Mouse (Mus musculus): ENCODE results near the gene Rhbdd3. TPM values are rescaled to one million over a fixed set of nuclear protein-coding genes. Genes with fewer than 3 reads are reported as not detected.

Gene Rhbdd3
- polyA plus RNA-seq, 1 experiment: 13.8 TPM

- 26% methylated on average over 8 of the region's 8 CpGs for WGBS
- no peak overlapping the region for H3K4me3 ChIP-seq (replicated peaks; ENCODE audit: control insufficient read depth, low read depth, low read length)
Observed at GRCm38 (mm10) chr11:5057541-5057855, 41.2 kb upstream of the Rhbdd3 start.

GRCm38 (mm10) chr11:5057856-5058641, 40.7 kb upstream of the Rhbdd3 start, which contains the start of gene Rasl10a:
Rasl10a (plus strand) TSS chr11:5058128.
- no peak for TF ChIP-seq POLR2A (IDR thresholded peaks at IDR 0.05; ENCODE audit: borderline replicate concordance, control insufficient read depth, low read depth, low read length)
- TF ChIP-seq CTCF (IDR thresholded peaks at IDR 0.05; ENCODE audit: control insufficient read depth, insufficient read depth, low read length): no peak
- Histone ChIP-seq H3K27ac (ENCODE audit: control insufficient read depth, insufficient read depth, low read depth, low read length, poor library complexity) (peak within 1 kb of the TSS; percentile 30; the same call in 1 of the 2 replicates), H3K4me3 (replicated peaks; ENCODE audit: control insufficient read depth, low read depth, low read length) (peak within 1 kb of the TSS; percentile 43), H3K4me1 (ENCODE audit: control insufficient read depth, insufficient read depth, low read length) (no peaks in the 10 kb centered on the region; the same call in 1 of the 2 replicates)
- WGBS: 2% methylated on average over 76 of the region's 77 CpGs

More at GRCm38 (mm10) chr11:5057541-5057855, 41.2 kb upstream of the Rhbdd3 start:
- no peak overlapping the region for H3K27ac ChIP-seq (ENCODE audit: control insufficient read depth, insufficient read depth, low read depth, low read length, poor library complexity)
- no peaks in the 10 kb centered on the region; the same call in 1 of the 2 replicates for H3K4me1 ChIP-seq (ENCODE audit: control insufficient read depth, insufficient read depth, low read length)
- no peak for TF ChIP-seq POLR2A (IDR thresholded peaks at IDR 0.05; ENCODE audit: borderline replicate concordance, control insufficient read depth, low read depth, low read length)
- TF ChIP-seq CTCF (IDR thresholded peaks at IDR 0.05; ENCODE audit: control insufficient read depth, insufficient read depth, low read length): no peak

DNA sequence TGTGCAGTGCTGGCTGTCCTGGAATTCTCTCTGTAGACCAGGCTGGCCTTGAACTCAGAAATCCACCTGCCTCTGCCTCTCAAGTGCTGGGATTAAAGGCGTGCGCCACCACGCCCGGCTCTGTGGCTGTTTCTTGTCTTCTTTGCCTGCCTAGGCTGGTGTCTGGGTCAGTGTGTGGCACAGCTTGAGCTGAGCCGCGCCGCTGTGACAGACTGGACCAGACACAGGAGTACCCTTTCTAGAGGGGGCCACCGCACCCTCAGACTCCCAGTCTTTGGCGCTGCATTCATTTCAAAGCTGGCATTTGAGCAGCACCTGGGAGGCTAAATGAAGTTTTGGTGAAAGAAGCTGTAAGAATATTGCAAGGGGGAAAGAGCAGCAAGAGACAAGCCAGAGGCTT, 39.9 kb upstream of the Rhbdd3 start:
- no peak for TF ChIP-seq POLR2A (IDR thresholded peaks at IDR 0.05; ENCODE audit: borderline replicate concordance, control insufficient read depth, low read depth, low read length)
- no peaks in the 10 kb centered on the region; the same call in 1 of the 2 replicates for H3K4me1 ChIP-seq (ENCODE audit: control insufficient read depth, insufficient read depth, low read length)
- no peak overlapping the region for H3K27ac ChIP-seq (ENCODE audit: control insufficient read depth, insufficient read depth, low read depth, low read length, poor library complexity)
- H3K4me3 ChIP-seq (replicated peaks; ENCODE audit: control insufficient read depth, low read depth, low read length): no peak overlapping the region
- 29% methylated on average over 9 of the region's 9 CpGs for WGBS

GRCm38 (mm10) chr11:5059230-5059629, 39.5 kb upstream of the Rhbdd3 start:
- TF ChIP-seq CTCF (IDR thresholded peaks at IDR 0.05; ENCODE audit: control insufficient read depth, insufficient read depth, low read length) (no peak), POLR2A (IDR thresholded peaks at IDR 0.05; ENCODE audit: borderline replicate concordance, control insufficient read depth, low read depth, low read length) (no peak)
- H3K4me1 ChIP-seq (ENCODE audit: control insufficient read depth, insufficient read depth, low read length): no peaks in the 10 kb centered on the region; the same call in 1 of the 2 replicates
- no peak overlapping the region for H3K27ac ChIP-seq (ENCODE audit: control insufficient read depth, insufficient read depth, low read depth, low read length, poor library complexity)
- H3K4me3 ChIP-seq (replicated peaks; ENCODE audit: control insufficient read depth, low read depth, low read length): no peak overlapping the region
- 37% methylated on average over 14 of the region's 14 CpGs for WGBS

DNA sequence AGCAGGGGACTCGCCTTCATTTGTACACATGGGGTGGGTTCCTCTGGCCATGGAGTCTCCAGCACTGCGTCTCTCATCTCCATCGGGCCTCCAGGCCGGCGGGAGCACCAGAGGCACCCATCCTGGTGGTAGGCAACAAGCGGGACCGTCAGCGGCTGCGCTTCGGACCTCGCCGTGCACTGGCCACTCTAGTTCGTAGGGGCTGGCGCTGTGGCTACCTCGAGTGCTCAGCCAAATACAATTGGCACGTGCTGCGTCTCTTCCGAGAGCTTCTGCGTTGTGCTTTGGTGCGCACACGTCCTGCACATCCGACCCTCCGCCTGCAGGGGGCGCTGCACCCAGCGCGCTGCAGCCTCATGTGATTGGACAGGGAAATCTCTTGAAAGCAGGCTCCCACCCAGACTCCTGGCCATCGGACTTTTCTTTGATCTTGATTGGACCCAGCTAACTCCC, 39.0 kb upstream of the Rhbdd3 start:
- Histone ChIP-seq H3K4me3 (replicated peaks; ENCODE audit: control insufficient read depth, low read depth, low read length) (no peak overlapping the region), H3K4me1 (ENCODE audit: control insufficient read depth, insufficient read depth, low read length) (no peaks in the 10 kb centered on the region; the same call in 1 of the 2 replicates), H3K27ac (ENCODE audit: control insufficient read depth, insufficient read depth, low read depth, low read length, poor library complexity) (no peak overlapping the region)
- 15% methylated on average over 27 of the region's 27 CpGs for WGBS
- peak; percentile 19; the same call in 1 of the 2 replicates for TF ChIP-seq POLR2A (IDR thresholded peaks at IDR 0.05; ENCODE audit: borderline replicate concordance, control insufficient read depth, low read depth, low read length)
- peak; percentile 81 for TF ChIP-seq CTCF (IDR thresholded peaks at IDR 0.05; ENCODE audit: control insufficient read depth, insufficient read depth, low read length)

- TF ChIP-seq POLR2A (IDR thresholded peaks at IDR 0.05; ENCODE audit: borderline replicate concordance, control insufficient read depth, low read depth, low read length): no peak
- TF ChIP-seq CTCF (IDR thresholded peaks at IDR 0.05; ENCODE audit: control insufficient read depth, insufficient read depth, low read length): no peak
- Histone ChIP-seq H3K4me3 (replicated peaks; ENCODE audit: control insufficient read depth, low read depth, low read length) (no peak overlapping the region), H3K4me1 (ENCODE audit: control insufficient read depth, insufficient read depth, low read length) (peaks cover 1% of the 10 kb centered on the region; the same call in 1 of the 2 replicates), H3K27ac (ENCODE audit: control insufficient read depth, insufficient read depth, low read depth, low read length, poor library complexity) (no peak overlapping the region)
- 62% methylated on average over 28 of the region's 28 CpGs for WGBS
Observed at GRCm38 (mm10) chr11:5060756-5061412, 37.8 kb upstream of the Rhbdd3 start.

GRCm38 (mm10) chr11:5061413-5062139, 37.1 kb upstream of the Rhbdd3 start:
- 1% methylated on average over 62 of the region's 62 CpGs for WGBS
- no peak overlapping the region; the same call in 1 of the 2 replicates for H3K27ac ChIP-seq (ENCODE audit: control insufficient read depth, insufficient read depth, low read depth, low read length, poor library complexity)
- peaks cover 1% of the 10 kb centered on the region; the same call in 1 of the 2 replicates for H3K4me1 ChIP-seq (ENCODE audit: control insufficient read depth, insufficient read depth, low read length)
- H3K4me3 ChIP-seq (replicated peaks; ENCODE audit: control insufficient read depth, low read depth, low read length): no peak overlapping the region
- TF ChIP-seq POLR2A (IDR thresholded peaks at IDR 0.05; ENCODE audit: borderline replicate concordance, control insufficient read depth, low read depth, low read length) (no peak), CTCF (IDR thresholded peaks at IDR 0.05; ENCODE audit: control insufficient read depth, insufficient read depth, low read length) (no peak)

- Histone ChIP-seq H3K4me1 (ENCODE audit: control insufficient read depth, insufficient read depth, low read length) (peaks cover 1% of the 10 kb centered on the region; the same call in 1 of the 2 replicates), H3K4me3 (replicated peaks; ENCODE audit: control insufficient read depth, low read depth, low read length) (no peak overlapping the region), H3K27ac (ENCODE audit: control insufficient read depth, insufficient read depth, low read depth, low read length, poor library complexity) (peak overlapping the region; percentile 15; the same call in 1 of the 2 replicates)
- TF ChIP-seq CTCF (IDR thresholded peaks at IDR 0.05; ENCODE audit: control insufficient read depth, insufficient read depth, low read length): no peak
- TF ChIP-seq POLR2A (IDR thresholded peaks at IDR 0.05; ENCODE audit: borderline replicate concordance, control insufficient read depth, low read depth, low read length): no peak
- WGBS: 27% methylated on average over 13 of the region's 13 CpGs
Observed at GRCm38 (mm10) chr11:5062326-5062725, 36.4 kb upstream of the Rhbdd3 start.

Data from bone marrow, adult 2 months (tissue).